Mouse (Mus musculus) kidney, embryonic 14.5 days (tissue): ENCODE data around the gene Defb25. TPM values are rescaled to one million over a fixed set of nuclear protein-coding genes. Genes with fewer than 3 reads are reported as not detected.
A peak's percentile ranks its signal among the peaks of the same experiment; 100 is the strongest.
"Not testable (repeated sequence)": the region's sequence is repeated elsewhere in the genome, so short reads cannot be mapped to it uniquely, and the experiment has no call there.

Source experiments
- ATAC-seq: fragments of 200-750 bp; cut with Nextera tagmentation; 2 replicates; pipeline ENCODE4 v1.8.0; 2017; ENCODE audit warnings: moderate number of reproducible peaks, mild to moderate bottlenecking, moderate TSS enrichment, moderate library complexity; ENCODE audit not compliant: low FRiP score, low TSS enrichment
- H3K27ac ChIP-seq: fragments of 300-500 bp; sonication (generic); 2 replicates; pipeline ENCODE4 v1.5.1; 2014; ENCODE audit warnings: low read depth, mild to moderate bottlenecking, low read length, moderate library complexity, mixed read lengths
- H3K27me3 ChIP-seq: fragments of 300-500 bp; sonication (generic); 2 replicates; pipeline ENCODE4 v1.6.1; 2014; ENCODE audit warnings: mild to moderate bottlenecking, low read length; ENCODE audit not compliant: control insufficient read depth, insufficient read depth
- H3K36me3 ChIP-seq: fragments of 300-500 bp; sonication (generic); 2 replicates; pipeline ENCODE4 v1.6.1; 2014; ENCODE audit warnings: low read length, mixed read lengths; ENCODE audit not compliant: control insufficient read depth, insufficient read depth
- H3K4me1 ChIP-seq: fragments of 300-500 bp; sonication (generic); 2 replicates; pipeline ENCODE4 v1.6.1; 2014; ENCODE audit warnings: low read length, mixed read lengths; ENCODE audit not compliant: control insufficient read depth, insufficient read depth
- H3K4me2 ChIP-seq: fragments of 300-500 bp; sonication (generic); replicated peaks from 2 replicates; pipeline ENCODE4 v1.6.1; 2014; ENCODE audit warnings: low read depth, mild to moderate bottlenecking, low read length
- H3K4me3 ChIP-seq: fragments of 300-500 bp; sonication (generic); 2 replicates; pipeline ENCODE4 v1.5.1; 2014; ENCODE audit warnings: mild to moderate bottlenecking, low read length
- H3K9ac ChIP-seq: fragments of 300-500 bp; sonication (generic); 2 replicates; pipeline ENCODE4 v1.6.1; 2014; ENCODE audit warnings: low read depth, mild to moderate bottlenecking, low read length, moderate library complexity
- H3K9me3 ChIP-seq: fragments of 300-500 bp; sonication (generic); 2 replicates; pipeline ENCODE4 v1.6.1; 2016; ENCODE audit warnings: low read length; ENCODE audit not compliant: control insufficient read depth
- WGBS: fragments of 180-500 bp; shearing (Covaris S2); extraction: QIAGEN DNeasy Blood & Tissue Kit; methylation state at CpG from one replicate; pipeline ENCODE4 v1.1.7; 2014; 5-methylcytosine and 5-hydroxymethylcytosine counted together
- polyA plus RNA-seq: library from polyadenylated mRNA; unstranded; fragments of >200 nt; fragmentation: Nextera tagmentation; extraction: Ambion mirVana; gene quantifications from 2 replicates; pipeline ENCODE4 v1.2.1, GENCODE M21; 2014

The Defb25 gene
- polyA plus RNA-seq = 28.2 and 37.2 TPM in 2 replicates

- Histone ChIP-seq H3K9ac (no peak within 1 kb of the TSS; the same call in 1 of the 2 replicates), H3K27me3 (no peaks in the 10 kb centered on the region), H3K27ac (peak within 1 kb of the TSS; percentile 82), H3K9me3 (0 out of 2 replicates have a peak, but pooled peaks cover 4% of the 10 kb centered on the region), H3K36me3 (no peaks in the 10 kb centered on the region), H3K4me2 (0 out of 2 replicates have a peak within 1 kb of the TSS, but pooled peaks have one; percentile 17), H3K4me1 (peaks cover 15% of the 10 kb centered on the region; the same call in 1 of the 2 replicates), H3K4me3 (no peak within 1 kb of the TSS)
- no peak for ATAC-seq
- 67% methylated on average over 7 of the region's 7 CpGs for WGBS
Measured at GRCm38 (mm10) chr2:152622953-152623352, at the start of gene Defb25. Defb25 (minus strand) TSS chr2:152623053.

- WGBS = 62% methylated on average over 12 of the region's 12 CpGs
- no peak overlapping the region for H3K27ac ChIP-seq
Measured at GRCm38 (mm10) chr2:152672166-152672565, 49.3 kb upstream of the Defb25 start.

GRCm38 (mm10) chr2:152671642-152671999 is 48.8 kb upstream of the Defb25 start:
- peak; percentile 19; the same call in 1 of the 2 replicates for ATAC-seq
- Histone ChIP-seq H3K36me3 (peaks cover 45% of the 10 kb centered on the region), H3K27ac (no peak overlapping the region), H3K9me3 (no peaks in the 10 kb centered on the region), H3K4me1 (peaks cover 36% of the 10 kb centered on the region), H3K27me3 (no peaks in the 10 kb centered on the region), H3K9ac (peak overlapping the region; percentile 98), H3K4me3 (peak overlapping the region; percentile 89), H3K4me2 (peak overlapping the region; percentile 90)
- WGBS = 30% methylated on average over 5 of the region's 5 CpGs

More at GRCm38 (mm10) chr2:152672166-152672565, 49.3 kb upstream of the Defb25 start:
- peak overlapping the region; percentile 90 for H3K4me2 ChIP-seq
- H3K4me3 ChIP-seq = peak overlapping the region; percentile 89; the same call in 1 of the 2 replicates
- H3K36me3 ChIP-seq = peaks cover 50% of the 10 kb centered on the region
- H3K9ac ChIP-seq = peak overlapping the region; percentile 98; the same call in 1 of the 2 replicates
- no peak for ATAC-seq
- H3K27me3 ChIP-seq = no peaks in the 10 kb centered on the region
- no peaks in the 10 kb centered on the region for H3K9me3 ChIP-seq
- peaks cover 36% of the 10 kb centered on the region for H3K4me1 ChIP-seq

GRCm38 (mm10) chr2:152670983-152671641 is 48.3 kb upstream of the Defb25 start:
- Histone ChIP-seq H3K27ac (peak overlapping the region; percentile 95; the same call in 1 of the 2 replicates), H3K4me1 (peaks cover 36% of the 10 kb centered on the region), H3K27me3 (no peaks in the 10 kb centered on the region), H3K9ac (peak overlapping the region; percentile 98), H3K9me3 (no peaks in the 10 kb centered on the region), H3K4me3 (peak overlapping the region; percentile 89), H3K36me3 (peaks cover 40% of the 10 kb centered on the region), H3K4me2 (peak overlapping the region; percentile 90)
- no peak for ATAC-seq
- 37% methylated on average over 9 of the region's 9 CpGs for WGBS

GRCm38 (mm10) chr2:152669639-152670484 is 47.0 kb upstream of the Defb25 start:
- peaks cover 36% of the 10 kb centered on the region for H3K4me1 ChIP-seq
- H3K4me2 ChIP-seq = peak overlapping the region; percentile 90
- H3K9ac ChIP-seq = peak overlapping the region; percentile 98
- WGBS = under 1% methylated on average over 46 of the region's 46 CpGs
- H3K27ac ChIP-seq = peak overlapping the region; percentile 95
- H3K9me3 ChIP-seq = no peaks in the 10 kb centered on the region
- H3K4me3 ChIP-seq = peak overlapping the region; percentile 89
- peak; percentile 90 for ATAC-seq
- no peaks in the 10 kb centered on the region for H3K27me3 ChIP-seq
- H3K36me3 ChIP-seq = peaks cover 27% of the 10 kb centered on the region

GRCm38 (mm10) chr2:152669256-152669638 is 46.4 kb upstream of the Defb25 start, which contains the start of gene H13:
H13 (plus strand) TSS chr2:152669461.
- Histone ChIP-seq H3K4me2 (peak within 1 kb of the TSS; percentile 90), H3K4me3 (peak within 1 kb of the TSS; percentile 89), H3K4me1 (peaks cover 35% of the 10 kb centered on the region), H3K9ac (peak within 1 kb of the TSS; percentile 98), H3K27me3 (no peaks in the 10 kb centered on the region), H3K27ac (peak within 1 kb of the TSS; percentile 95), H3K9me3 (no peaks in the 10 kb centered on the region), H3K36me3 (peaks cover 22% of the 10 kb centered on the region)
- peak; percentile 80 for ATAC-seq
- 0% methylated on average over 35 of the region's 35 CpGs for WGBS

GRCm38 (mm10) chr2:152666191-152666590 is 43.3 kb upstream of the Defb25 start:
- H3K36me3 ChIP-seq, H3K4me3 ChIP-seq, ATAC-seq, H3K27me3 ChIP-seq, H3K27ac ChIP-seq, H3K9me3 ChIP-seq, H3K4me1 ChIP-seq, H3K9ac ChIP-seq, H3K4me2 ChIP-seq: not testable (repeated sequence)
- WGBS = 55% methylated on average over 3 of the region's 3 CpGs

DNA sequence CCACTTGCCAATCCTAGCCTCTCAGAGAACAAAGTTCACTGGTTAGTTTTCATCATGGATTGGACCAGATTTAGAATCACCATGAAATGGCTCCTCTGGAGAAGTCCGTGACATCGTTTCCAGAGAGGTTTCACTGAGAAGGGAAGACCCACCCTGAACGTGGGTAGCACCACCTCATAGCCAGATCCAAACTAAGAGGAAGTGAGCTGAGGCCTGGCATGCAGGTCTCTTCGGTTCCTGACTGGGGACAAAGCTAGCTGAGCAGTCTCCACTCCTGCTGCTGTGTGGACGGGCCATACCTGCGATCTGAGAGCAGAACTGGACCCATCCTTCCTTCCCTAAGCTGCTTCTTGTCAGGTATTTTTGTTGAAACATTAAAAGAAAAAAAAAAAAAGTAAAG is 38.3 kb upstream of the Defb25 start:
- Histone ChIP-seq H3K4me2 (no peak overlapping the region), H3K4me3 (no peak overlapping the region), H3K9ac (no peak overlapping the region), H3K27ac (no peak overlapping the region), H3K36me3 (no peaks in the 10 kb centered on the region), H3K27me3 (no peaks in the 10 kb centered on the region), H3K4me1 (no peaks in the 10 kb centered on the region), H3K9me3 (no peaks in the 10 kb centered on the region)
- 79% methylated on average over 6 of the region's 6 CpGs for WGBS
- no peak for ATAC-seq
